Mouse (Mus musculus) midbrain, embryonic 16.5 days (tissue): ENCODE measurements around the gene Fbxw7. TPM values are rescaled to one million over a fixed set of nuclear protein-coding genes. Genes with fewer than 3 reads are reported as not detected.
A peak's percentile ranks its signal among the peaks of the same experiment; 100 is the strongest.

ENCODE experiments used
- ATAC-seq: fragments of 200-750 bp; cut with Nextera tagmentation; 2 replicates; pipeline ENCODE4 v1.8.0; 2017; ENCODE audit warnings: moderate TSS enrichment
- H3K27ac ChIP-seq: fragments of 300-500 bp; sonication (generic); 2 replicates; pipeline ENCODE4 v1.5.1; 2014; ENCODE audit warnings: mild to moderate bottlenecking, low read length, mixed read lengths
- H3K27me3 ChIP-seq: fragments of 300-500 bp; sonication (generic); 2 replicates; pipeline ENCODE4 v1.6.1; 2014; ENCODE audit warnings: low read depth, low read length, mixed read lengths; ENCODE audit not compliant: control insufficient read depth, insufficient read depth
- H3K36me3 ChIP-seq: fragments of 300-500 bp; sonication (generic); 2 replicates; pipeline ENCODE4 v1.6.1; 2014; ENCODE audit warnings: mild to moderate bottlenecking, low read length, moderate library complexity, mixed read lengths; ENCODE audit not compliant: control insufficient read depth, insufficient read depth
- H3K4me1 ChIP-seq: fragments of 300-500 bp; sonication (generic); 2 replicates; pipeline ENCODE4 v1.6.1; 2014; ENCODE audit warnings: mild to moderate bottlenecking, low read length, mixed read lengths; ENCODE audit not compliant: control insufficient read depth, insufficient read depth
- H3K4me2 ChIP-seq: fragments of 300-500 bp; sonication (generic); 2 replicates; pipeline ENCODE4 v1.6.1; 2014; ENCODE audit warnings: mild to moderate bottlenecking, low read length, mixed read lengths
- H3K4me3 ChIP-seq: fragments of 300-500 bp; sonication (generic); 2 replicates; pipeline ENCODE4 v1.5.1; 2014; ENCODE audit warnings: low read depth, mild to moderate bottlenecking, low read length, moderate library complexity, mixed read lengths
- H3K9ac ChIP-seq: fragments of 300-500 bp; sonication (generic); 2 replicates; pipeline ENCODE4 v1.6.1; 2014; ENCODE audit warnings: low read depth, low read length, mixed read lengths
- H3K9me3 ChIP-seq: fragments of 300-500 bp; sonication (generic); replicated peaks from 2 replicates; pipeline ENCODE4 v1.6.1; 2014; ENCODE audit warnings: mild to moderate bottlenecking, low read length, mixed read lengths; ENCODE audit not compliant: control insufficient read depth, poor library complexity, severe bottlenecking
- WGBS: fragments of 180-500 bp; shearing (Covaris S2); extraction: QIAGEN DNeasy Blood & Tissue Kit; methylation state at CpG from one replicate; pipeline ENCODE4 v1.1.7; 2014; 5-methylcytosine and 5-hydroxymethylcytosine counted together
- polyA plus RNA-seq: library from polyadenylated mRNA; unstranded; fragments of >200 nt; fragmentation: Nextera tagmentation; extraction: Ambion mirVana; gene quantifications from 2 replicates; pipeline ENCODE4 v1.2.1, GENCODE M21; 2015

Gene Fbxw7
- polyA plus RNA-seq, 1 experiment from 2014 or later, result 28.5 TPM

- no peak for ATAC-seq
- Histone ChIP-seq H3K27me3 (no peaks in the 10 kb centered on the region), H3K27ac (no peak overlapping the region), H3K9ac (no peak overlapping the region), H3K4me3 (no peak overlapping the region), H3K9me3 (no peaks in the 10 kb centered on the region), H3K4me1 (no peaks in the 10 kb centered on the region), H3K36me3 (no peaks in the 10 kb centered on the region), H3K4me2 (no peak overlapping the region)
- 70% methylated on average over 1 of the region's 1 CpGs for WGBS
These were observed 74.6 kb downstream of the Fbxw7 start for GRCm38 (mm10) chr3:84889648-84890047.

- Histone ChIP-seq H3K27ac (no peak overlapping the region), H3K36me3 (no peaks in the 10 kb centered on the region), H3K9ac (no peak overlapping the region), H3K4me2 (no peak overlapping the region), H3K4me3 (no peak overlapping the region), H3K27me3 (no peaks in the 10 kb centered on the region), H3K4me1 (no peaks in the 10 kb centered on the region), H3K9me3 (no peaks in the 10 kb centered on the region)
- ATAC-seq, result no peak
- 96% methylated on average over 5 of the region's 5 CpGs for WGBS
These were observed 75.9 kb downstream of the Fbxw7 start for GRCm38 (mm10) chr3:84890983-84891382.

- Histone ChIP-seq H3K4me2 (no peak overlapping the region), H3K27ac (no peak overlapping the region), H3K4me1 (no peaks in the 10 kb centered on the region), H3K36me3 (no peaks in the 10 kb centered on the region), H3K27me3 (no peaks in the 10 kb centered on the region), H3K4me3 (no peak overlapping the region), H3K9ac (no peak overlapping the region), H3K9me3 (no peaks in the 10 kb centered on the region)
- ATAC-seq, result no peak
- WGBS, result 82% methylated on average over 8 of the region's 8 CpGs
These were observed 82.9 kb downstream of the Fbxw7 start for GRCm38 (mm10) chr3:84897952-84898351.

GRCm38 (mm10) chr3:84906528-84906927 lies 91.5 kb downstream of the Fbxw7 start:
- Histone ChIP-seq H3K9ac (no peak overlapping the region), H3K36me3 (no peaks in the 10 kb centered on the region), H3K4me2 (no peak overlapping the region), H3K4me3 (no peak overlapping the region), H3K27me3 (no peaks in the 10 kb centered on the region), H3K27ac (no peak overlapping the region), H3K9me3 (no peaks in the 10 kb centered on the region), H3K4me1 (no peaks in the 10 kb centered on the region)
- no peak for ATAC-seq
- WGBS, result 37% methylated on average over 1 of the region's 1 CpGs

GRCm38 (mm10) chr3:84914284-84914683 lies 99.2 kb downstream of the Fbxw7 start:
- Histone ChIP-seq H3K9me3 (no peaks in the 10 kb centered on the region), H3K27me3 (no peaks in the 10 kb centered on the region), H3K36me3 (no peaks in the 10 kb centered on the region), H3K4me3 (no peak overlapping the region), H3K9ac (no peak overlapping the region), H3K4me2 (no peak overlapping the region), H3K27ac (no peak overlapping the region), H3K4me1 (no peaks in the 10 kb centered on the region)
- WGBS, result 46% methylated on average over 1 of the region's 1 CpGs
- ATAC-seq, result no peak; the same call in 1 of the 2 replicates

GRCm38 (mm10) chr3:84917903-84918679 lies 103.0 kb downstream of the Fbxw7 start:
- H3K4me1 ChIP-seq, result no peaks in the 10 kb centered on the region
- 84% methylated on average over 9 of the region's 9 CpGs for WGBS
- no peaks in the 10 kb centered on the region for H3K36me3 ChIP-seq
- ATAC-seq, result no peak
- no peak overlapping the region for H3K4me2 ChIP-seq
- no peak overlapping the region for H3K9ac ChIP-seq
- H3K27me3 ChIP-seq, result no peaks in the 10 kb centered on the region
- H3K27ac ChIP-seq, result no peak overlapping the region
- H3K9me3 ChIP-seq, result no peaks in the 10 kb centered on the region
- no peak overlapping the region for H3K4me3 ChIP-seq

GRCm38 (mm10) chr3:84921704-84922420 lies 106.8 kb downstream of the Fbxw7 start:
- no peak overlapping the region for H3K4me3 ChIP-seq
- no peaks in the 10 kb centered on the region for H3K36me3 ChIP-seq
- 78% methylated on average over 6 of the region's 6 CpGs for WGBS
- H3K27ac ChIP-seq, result no peak overlapping the region
- no peaks in the 10 kb centered on the region for H3K9me3 ChIP-seq
- no peaks in the 10 kb centered on the region for H3K4me1 ChIP-seq
- no peak overlapping the region for H3K4me2 ChIP-seq
- 0 out of 2 replicates have a peak, but pooled peaks have one; percentile 32 for ATAC-seq
- no peak overlapping the region for H3K9ac ChIP-seq
- H3K27me3 ChIP-seq, result no peaks in the 10 kb centered on the region

- H3K9ac ChIP-seq, result no peak overlapping the region
- WGBS, result 88% methylated on average over 1 of the region's 1 CpGs
- H3K4me1 ChIP-seq, result no peaks in the 10 kb centered on the region
- no peaks in the 10 kb centered on the region for H3K36me3 ChIP-seq
- H3K4me3 ChIP-seq, result no peak overlapping the region
- no peaks in the 10 kb centered on the region for H3K9me3 ChIP-seq
- H3K27me3 ChIP-seq, result no peaks in the 10 kb centered on the region
- H3K27ac ChIP-seq, result no peak overlapping the region
- H3K4me2 ChIP-seq, result no peak overlapping the region
- ATAC-seq, result no peak
These were observed 108.2 kb downstream of the Fbxw7 start for GRCm38 (mm10) chr3:84923256-84923655.

GRCm38 (mm10) chr3:84923670-84924069 lies 108.6 kb downstream of the Fbxw7 start:
- Histone ChIP-seq H3K36me3 (no peaks in the 10 kb centered on the region), H3K4me3 (no peak overlapping the region), H3K27ac (no peak overlapping the region), H3K4me2 (no peak overlapping the region), H3K27me3 (no peaks in the 10 kb centered on the region), H3K9ac (no peak overlapping the region), H3K4me1 (no peaks in the 10 kb centered on the region), H3K9me3 (no peaks in the 10 kb centered on the region)
- WGBS, result 88% methylated on average over 1 of the region's 1 CpGs
- no peak for ATAC-seq
